Mouse (Mus musculus) urinary bladder, adult 18-20 months (tissue): Measurements from ENCODE around the gene Heph.
"Not testable (repeated sequence)": the region's sequence is repeated elsewhere in the genome, so short reads cannot be mapped to it uniquely, and the experiment has no call there.

Experiments
- DNase-seq, 2 experiments: peaks; one replicate each; pipeline ENCODE4 v3.0.0; 2022; ENCODE audit warnings: low spot score in 2 of 2, mixed read lengths in 2 of 2

The Heph gene

GRCm38 (mm10) chrX:96455149-96455548 lies at the start of gene Heph:
Gene Heph (plus strand): TSS chrX:96455359.
- no peak for DNase-seq

- not testable (repeated sequence) for DNase-seq
These were observed 39.8 kb upstream of the Heph start for GRCm38 (mm10) chrX:96415351-96415750.

GRCm38 (mm10) chrX:96416970-96417369 lies 38.2 kb upstream of the Heph start:
- DNase-seq: no peak

GRCm38 (mm10) chrX:96417733-96418132 lies 37.4 kb upstream of the Heph start:
- DNase-seq: no peak

GRCm38 (mm10) chrX:96419383-96419782 lies 35.8 kb upstream of the Heph start:
- no peak for DNase-seq

GRCm38 (mm10) chrX:96456201-96456963 lies 1.2 kb downstream of the Heph start, which contains the start of gene Hsf3:
Gene Hsf3 (minus strand): TSS chrX:96456294.
- no peak for DNase-seq

- DNase-seq: no peak
These were observed 46.4 kb downstream of the Heph start for GRCm38 (mm10) chrX:96501580-96501979.
